ENCODE assay signal across 8 mouse cellular contexts in genomic region chr1:25105367-25105766, GRCm38 (mm10).
DNase-seq lines count a peak whose midpoint lies in the region; ATAC-seq lines count a peak whose summit lies in the region.

No protein-coding gene starts in this region.

- intact Hi-C loops in left cerebral cortex, postnatal 25 days (cut with DNase I), result loop anchor here (2.0 to 10.0 kb wide), 3 partner anchors 21 to 719 kb away; partner anchors contain the start of gene Adgrb3

- H3K27ac ChIP-seq in kidney, embryonic 15.5 days, result no peak overlapping the region

- DNase-seq in adrenal gland, postnatal 10 days, result peak; percentile 49
- no peak for DNase-seq in adrenal gland, adult (ENCODE audit: inconsistent age in 2 of 2, low spot score in 1 of 2)
- DNase-seq in Muller cell, postnatal 12 days (ENCODE audit: inconsistent ontology term), result peak; percentile 66
- DNase-seq in frontal cortex, adult 2 months (ENCODE audit: extremely low spot score in 1 of 2, low spot score in 1 of 2), result peak; percentile 92 to 94
- peak; percentile 80 to 98 for DNase-seq in left cerebral cortex, postnatal 25 days (ENCODE audit: low spot score in 2 of 2)
- peak; percentile 68 for DNase-seq in right cerebral cortex, postnatal 4 days
- no peak for DNase-seq in thymus, postnatal 14 days

- H3K27me3 ChIP-seq in kidney, embryonic 15.5 days, result no peaks in the 10 kb centered on the region

- H3K4me2 ChIP-seq in kidney, embryonic 15.5 days, result no peak overlapping the region

- peak; percentile 36; the same call in 1 of the 2 replicates for ATAC-seq in kidney, embryonic 15.5 days (replicated peaks; ENCODE audit: low FRiP score)

- no peak overlapping the region for H3K4me3 ChIP-seq in kidney, embryonic 15.5 days (replicated peaks)

- H3K9ac ChIP-seq in kidney, embryonic 15.5 days, result no peak overlapping the region

- no peaks in the 10 kb centered on the region for H3K36me3 ChIP-seq in kidney, embryonic 15.5 days

- WGBS in kidney, embryonic 15.5 days, result 50% methylated on average over 4 of the region's 4 CpGs

- H3K9me3 ChIP-seq in kidney, embryonic 15.5 days (replicated peaks), result no peaks in the 10 kb centered on the region

- no peaks in the 10 kb centered on the region for H3K4me1 ChIP-seq in kidney, embryonic 15.5 days

Comparison
In these comparisons a context has a peak if more than half of its experiments do, and no peak if none do; other contexts are left out.
1. DNase-seq: peak in adrenal gland, postnatal 10 days (single experiment), Muller cell, postnatal 12 days (single experiment), frontal cortex, adult 2 months (2 of 2), left cerebral cortex, postnatal 25 days (2 of 2) and right cerebral cortex, postnatal 4 days (single experiment); none in adrenal gland, adult (0 of 2) and thymus, postnatal 14 days (single experiment).